Mouse (Mus musculus): ENCODE measurements around the gene Gm43552.

- TF ChIP-seq EP300 (IDR thresholded peaks at IDR 0.05; ENCODE audit: insufficient read depth, low read depth, low read length): no peak
- TF ChIP-seq CTCF (IDR thresholded peaks at IDR 0.05; ENCODE audit: low read depth, low read length): no peak
- no peak for TF ChIP-seq POLR2A (IDR thresholded peaks at IDR 0.05; ENCODE audit: insufficient read depth, low read length)
Measured at GRCm38 (mm10) chr5:65457846-65458245, 34.8 kb downstream of the Gm43552 start.

All from ES-Bruce4 (cell line).